ENCODE assay signal across 15 mouse cellular contexts in genomic region chr6:64964664-64965063, GRCm38 (mm10).
"Had no signal": no experiment of that assay in that cellular context is flagged by ENCODE, and none has a peak within 500 bp of the region (broad histone marks: within the 10 kb centered on the region; RNA-seq: fewer than 3 reads in every experiment).

No protein-coding gene starts in this region.

- H3K4me1 ChIP-seq: neural tube, embryonic 12.5 days; stomach, embryonic 15.5 days had no signal

- H3K4me2 ChIP-seq: neural tube, embryonic 12.5 days; neural tube, embryonic 13.5 days; neural tube, embryonic 15.5 days; stomach, embryonic 15.5 days had no signal

- H3K27me3 ChIP-seq: neural tube, embryonic 12.5 days; neural tube, embryonic 13.5 days; neural tube, embryonic 15.5 days; stomach, embryonic 15.5 days had no signal

- DNase-seq: right cerebral cortex, adult 18-20 months; right cerebral cortex, postnatal 14 days; right cerebral cortex, postnatal 25 days; right cerebral cortex, postnatal 4 days; spleen, adult 18-20 months; thymus, adult 18-20 months; thymus, adult 2 months; thymus, postnatal 14 days; thymus, postnatal 36 days; thymus, postnatal 4 days had no signal

- H3K36me3 ChIP-seq: neural tube, embryonic 12.5 days; neural tube, embryonic 13.5 days; neural tube, embryonic 15.5 days; stomach, embryonic 15.5 days had no signal

- H3K4me3 ChIP-seq: neural tube, embryonic 12.5 days; neural tube, embryonic 13.5 days; neural tube, embryonic 15.5 days; stomach, embryonic 15.5 days had no signal

- H3K9me3 ChIP-seq: neural tube, embryonic 12.5 days; neural tube, embryonic 13.5 days; neural tube, embryonic 15.5 days; stomach, embryonic 15.5 days had no signal

- H3K27ac ChIP-seq: neural tube, embryonic 12.5 days; neural tube, embryonic 13.5 days; neural tube, embryonic 15.5 days; stomach, embryonic 15.5 days; stomach, postnatal 0 days had no signal

- H3K9ac ChIP-seq: neural tube, embryonic 12.5 days; neural tube, embryonic 13.5 days; neural tube, embryonic 15.5 days; stomach, embryonic 15.5 days had no signal
